Mouse (Mus musculus): ENCODE data around the gene Samd4b. TPM values are rescaled to one million over a fixed set of nuclear protein-coding genes. Genes with fewer than 3 reads are reported as not detected.

Gene Samd4b
- total RNA-seq, 1 experiment = 30.3 TPM

GRCm38 (mm10) chr7:28561967-28562366 is 36.0 kb downstream of the Samd4b start:
- in situ Hi-C loops (cut with MboI; ENCODE audit: low sequenced_read_pairs in 2 of 2, unreplicated experiment in 2 of 2) = no loop called here
- no peak overlapping the region for H3K9ac ChIP-seq (ENCODE audit: insufficient read depth, low read depth, low read length, poor library complexity, severe bottlenecking)
- no peak overlapping the region for H3K4me3 ChIP-seq (ENCODE audit: insufficient read depth in 1 of 2, low read depth in 1 of 2, low read length in 2 of 2, poor library complexity in 1 of 2, severe bottlenecking in 1 of 2)
- H3K9me3 ChIP-seq (ENCODE audit: control insufficient read depth, insufficient read depth, low read depth, low read length) = no peaks in the 10 kb centered on the region
- H3K36me3 ChIP-seq (ENCODE audit: control insufficient read depth, insufficient read depth, low read length, poor library complexity, severe bottlenecking) = peaks cover 67% of the 10 kb centered on the region
- TF ChIP-seq MAFK (IDR thresholded peaks at IDR 0.05; ENCODE audit: insufficient read depth, low read depth, low read length) (no peak), ZNF384 (IDR thresholded peaks at IDR 0.05; ENCODE audit: low read depth, low read length) (no peak), CHD2 (IDR thresholded peaks at IDR 0.05; ENCODE audit: low read depth, low read length) (no peak), HCFC1 (IDR thresholded peaks at IDR 0.05; ENCODE audit: borderline replicate concordance, insufficient read depth, low read length) (no peak), ZC3H11A (IDR thresholded peaks at IDR 0.05; ENCODE audit: borderline replicate concordance, low read depth, low read length) (no peak)
- DNase-seq (ENCODE audit: low read depth, low spot score) = no peak
- no peak overlapping the region for H3K27ac ChIP-seq (ENCODE audit: insufficient read depth, low read depth, low read length, poor library complexity, severe bottlenecking)
- peaks cover 8 to 22% of the 10 kb centered on the region in 2 experiments; a peak in 3 of 4 replicates for H3K4me1 ChIP-seq (ENCODE audit: control insufficient read depth in 2 of 2, insufficient read depth in 2 of 2, low read length in 2 of 2, poor library complexity in 1 of 2)

- Histone ChIP-seq H3K9ac (ENCODE audit: insufficient read depth, low read depth, low read length, poor library complexity, severe bottlenecking) (no peak overlapping the region), H3K9me3 (ENCODE audit: control insufficient read depth, insufficient read depth, low read depth, low read length) (no peaks in the 10 kb centered on the region), H3K36me3 (ENCODE audit: control insufficient read depth, insufficient read depth, low read length, poor library complexity, severe bottlenecking) (peaks cover 58% of the 10 kb centered on the region), H3K4me1 (ENCODE audit: control insufficient read depth in 2 of 2, insufficient read depth in 2 of 2, low read length in 2 of 2, poor library complexity in 1 of 2) (peaks cover 10 to 32% of the 10 kb centered on the region in 2 experiments), H3K27ac (ENCODE audit: insufficient read depth, low read depth, low read length, poor library complexity, severe bottlenecking) (no peak overlapping the region), H3K4me3 (ENCODE audit: insufficient read depth in 1 of 2, low read depth in 1 of 2, low read length in 2 of 2, poor library complexity in 1 of 2, severe bottlenecking in 1 of 2) (no peak overlapping the region)
- no peak for DNase-seq (ENCODE audit: low read depth, low spot score)
- TF ChIP-seq ZC3H11A (IDR thresholded peaks at IDR 0.05; ENCODE audit: borderline replicate concordance, low read depth, low read length) (no peak), CHD2 (IDR thresholded peaks at IDR 0.05; ENCODE audit: low read depth, low read length) (no peak), MAFK (IDR thresholded peaks at IDR 0.05; ENCODE audit: insufficient read depth, low read depth, low read length) (no peak), ZNF384 (IDR thresholded peaks at IDR 0.05; ENCODE audit: low read depth, low read length) (no peak)
- in situ Hi-C loops (cut with MboI; ENCODE audit: low sequenced_read_pairs in 2 of 2, unreplicated experiment in 2 of 2) = no loop called here
Observed at GRCm38 (mm10) chr7:28560856-28561255, 37.1 kb downstream of the Samd4b start.

GRCm38 (mm10) chr7:28558486-28558885 is 39.5 kb downstream of the Samd4b start:
- DNase-seq (ENCODE audit: low read depth, low spot score) = no peak
- TF ChIP-seq MAFK (IDR thresholded peaks at IDR 0.05; ENCODE audit: insufficient read depth, low read depth, low read length) (no peak), CHD2 (IDR thresholded peaks at IDR 0.05; ENCODE audit: low read depth, low read length) (no peak), ZC3H11A (IDR thresholded peaks at IDR 0.05; ENCODE audit: borderline replicate concordance, low read depth, low read length) (no peak), HCFC1 (IDR thresholded peaks at IDR 0.05; ENCODE audit: borderline replicate concordance, insufficient read depth, low read length) (no peak), ZNF384 (IDR thresholded peaks at IDR 0.05; ENCODE audit: low read depth, low read length) (no peak)
- Histone ChIP-seq H3K4me3 (ENCODE audit: insufficient read depth in 1 of 2, low read depth in 1 of 2, low read length in 2 of 2, poor library complexity in 1 of 2, severe bottlenecking in 1 of 2) (no peak overlapping the region), H3K4me1 (ENCODE audit: control insufficient read depth in 2 of 2, insufficient read depth in 2 of 2, low read length in 2 of 2, poor library complexity in 1 of 2) (peaks cover 10 to 36% of the 10 kb centered on the region in 2 experiments), H3K36me3 (ENCODE audit: control insufficient read depth, insufficient read depth, low read length, poor library complexity, severe bottlenecking) (peaks cover 41% of the 10 kb centered on the region), H3K27ac (ENCODE audit: insufficient read depth, low read depth, low read length, poor library complexity, severe bottlenecking) (no peak overlapping the region), H3K9ac (ENCODE audit: insufficient read depth, low read depth, low read length, poor library complexity, severe bottlenecking) (no peak overlapping the region), H3K9me3 (ENCODE audit: control insufficient read depth, insufficient read depth, low read depth, low read length) (no peaks in the 10 kb centered on the region)
- in situ Hi-C loops (cut with MboI; ENCODE audit: low sequenced_read_pairs in 2 of 2, unreplicated experiment in 2 of 2) = no loop called here

- in situ Hi-C loops (cut with MboI; ENCODE audit: low sequenced_read_pairs in 2 of 2, unreplicated experiment in 2 of 2) = no loop called here
- Histone ChIP-seq H3K4me1 (ENCODE audit: control insufficient read depth in 2 of 2, insufficient read depth in 2 of 2, low read length in 2 of 2, poor library complexity in 1 of 2) (peaks cover 10 to 36% of the 10 kb centered on the region in 2 experiments), H3K9ac (ENCODE audit: insufficient read depth, low read depth, low read length, poor library complexity, severe bottlenecking) (no peak overlapping the region), H3K36me3 (ENCODE audit: control insufficient read depth, insufficient read depth, low read length, poor library complexity, severe bottlenecking) (peaks cover 34% of the 10 kb centered on the region), H3K9me3 (ENCODE audit: control insufficient read depth, insufficient read depth, low read depth, low read length) (no peaks in the 10 kb centered on the region), H3K4me3 (ENCODE audit: insufficient read depth in 1 of 2, low read depth in 1 of 2, low read length in 2 of 2, poor library complexity in 1 of 2, severe bottlenecking in 1 of 2) (no peak overlapping the region), H3K27ac (ENCODE audit: insufficient read depth, low read depth, low read length, poor library complexity, severe bottlenecking) (0 out of 2 replicates have a peak overlapping the region, but pooled peaks have one; percentile 26)
- TF ChIP-seq ZNF384 (IDR thresholded peaks at IDR 0.05; ENCODE audit: low read depth, low read length) (no peak), ZC3H11A (IDR thresholded peaks at IDR 0.05; ENCODE audit: borderline replicate concordance, low read depth, low read length) (no peak), CHD2 (IDR thresholded peaks at IDR 0.05; ENCODE audit: low read depth, low read length) (no peak), HCFC1 (IDR thresholded peaks at IDR 0.05; ENCODE audit: borderline replicate concordance, insufficient read depth, low read length) (no peak), MAFK (IDR thresholded peaks at IDR 0.05; ENCODE audit: insufficient read depth, low read depth, low read length) (no peak)
- DNase-seq (ENCODE audit: low read depth, low spot score) = no peak
Observed at GRCm38 (mm10) chr7:28557708-28558107, 40.2 kb downstream of the Samd4b start.

- no peak overlapping the region for H3K9ac ChIP-seq (ENCODE audit: insufficient read depth, low read depth, low read length, poor library complexity, severe bottlenecking)
- H3K9me3 ChIP-seq (ENCODE audit: control insufficient read depth, insufficient read depth, low read depth, low read length) = no peaks in the 10 kb centered on the region
- peaks cover 10 to 36% of the 10 kb centered on the region in 2 experiments for H3K4me1 ChIP-seq (ENCODE audit: control insufficient read depth in 2 of 2, insufficient read depth in 2 of 2, low read length in 2 of 2, poor library complexity in 1 of 2)
- no peak for DNase-seq (ENCODE audit: low read depth, low spot score)
- no peak for TF ChIP-seq HCFC1 (IDR thresholded peaks at IDR 0.05; ENCODE audit: borderline replicate concordance, insufficient read depth, low read length)
- no peak for TF ChIP-seq ZC3H11A (IDR thresholded peaks at IDR 0.05; ENCODE audit: borderline replicate concordance, low read depth, low read length)
- TF ChIP-seq ZNF384 (IDR thresholded peaks at IDR 0.05; ENCODE audit: low read depth, low read length) = no peak
- no peak for TF ChIP-seq CHD2 (IDR thresholded peaks at IDR 0.05; ENCODE audit: low read depth, low read length)
- TF ChIP-seq MAFK (IDR thresholded peaks at IDR 0.05; ENCODE audit: insufficient read depth, low read depth, low read length) = no peak
- in situ Hi-C loops (cut with MboI; ENCODE audit: low sequenced_read_pairs in 2 of 2, unreplicated experiment in 2 of 2) = no loop called here
- peaks cover 28% of the 10 kb centered on the region for H3K36me3 ChIP-seq (ENCODE audit: control insufficient read depth, insufficient read depth, low read length, poor library complexity, severe bottlenecking)
- peak overlapping the region; percentile 60; the same call in 1 of the 2 replicates for H3K27ac ChIP-seq (ENCODE audit: insufficient read depth, low read depth, low read length, poor library complexity, severe bottlenecking)
- H3K4me3 ChIP-seq (ENCODE audit: insufficient read depth in 1 of 2, low read depth in 1 of 2, low read length in 2 of 2, poor library complexity in 1 of 2, severe bottlenecking in 1 of 2) = no peak overlapping the region; a peak in 1 of 4 replicates
Observed at GRCm38 (mm10) chr7:28557069-28557468, 40.9 kb downstream of the Samd4b start.
